Mouse (Mus musculus): ENCODE results near the gene Spats2l. TPM values are rescaled to one million over a fixed set of nuclear protein-coding genes. Genes with fewer than 3 reads are reported as not detected.

Gene Spats2l
- 1 to 10 TPM in 1 of 2 experiments, under 1 TPM in 1; 0.30 to 2.1 TPM for polyA plus RNA-seq (2017; shearing (Covaris generic))

DNA sequence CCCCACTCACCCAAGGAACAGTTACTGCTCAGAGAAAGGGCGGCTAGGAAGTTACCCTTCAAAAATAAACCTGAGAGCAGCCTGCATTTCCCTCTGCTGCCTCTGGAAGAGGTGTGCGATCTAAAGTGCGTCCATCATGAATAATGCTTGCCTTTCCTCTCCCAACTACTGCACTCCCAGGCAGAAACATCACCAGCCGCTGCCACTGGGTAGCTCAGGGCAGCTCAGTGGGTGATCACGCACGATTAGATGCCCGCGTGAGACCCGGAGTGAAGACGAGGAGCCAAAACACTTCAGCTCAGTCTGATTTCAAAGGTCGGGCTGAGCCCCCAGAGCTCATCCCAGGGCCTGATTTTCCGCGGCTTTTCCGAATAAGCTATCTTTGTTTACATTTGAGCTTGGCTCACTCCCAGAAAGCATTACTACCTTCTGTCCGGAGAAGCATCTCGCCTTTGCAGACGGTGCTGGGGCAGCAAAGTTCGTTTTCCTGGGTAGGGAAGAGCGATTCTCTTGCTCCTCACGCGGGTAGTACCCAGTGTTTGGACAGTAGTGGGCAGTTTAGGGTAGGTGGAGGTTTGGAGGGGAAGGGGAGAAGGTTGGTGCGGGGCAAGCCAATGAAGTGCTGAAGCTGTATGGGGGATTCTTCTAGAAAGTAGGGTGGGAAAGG is at the start of gene Spats2l:
Gene Spats2l, plus strand, starts transcription at position 162 of the 667 bp plus-strand sequence.

DNA sequence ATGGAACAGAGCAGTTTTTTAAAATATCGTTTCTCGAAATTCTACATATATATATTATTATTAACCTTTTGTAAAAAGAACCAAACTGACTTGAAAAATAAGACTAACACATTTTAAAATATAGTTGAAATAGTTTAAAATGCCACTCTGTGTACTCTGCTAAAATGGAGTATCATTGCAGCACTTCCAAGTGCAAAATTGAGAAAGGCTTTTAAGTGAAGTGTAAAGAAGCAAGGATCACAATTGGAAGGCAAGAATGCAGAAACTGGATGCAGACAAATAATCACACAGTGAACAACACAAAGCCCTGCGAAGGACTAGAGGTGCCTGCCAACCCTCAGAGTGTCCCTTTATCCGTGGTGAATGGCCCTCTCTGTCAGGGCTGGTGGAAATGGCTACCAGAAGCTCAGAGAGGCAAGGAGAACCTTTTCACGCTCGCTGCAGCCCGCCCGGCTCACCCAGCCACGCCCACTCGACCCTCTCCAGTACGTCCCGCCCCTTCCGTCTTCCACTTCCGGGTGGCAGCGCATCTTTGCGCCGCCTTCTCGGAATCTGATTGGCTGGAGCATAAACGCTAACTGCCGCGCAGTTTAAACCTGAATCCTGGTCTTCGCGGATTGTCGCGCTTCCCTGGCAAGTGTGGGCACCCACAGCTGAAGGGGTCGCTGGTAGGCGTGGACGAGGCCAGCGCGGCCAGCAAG is 221.6 kb downstream of the Spats2l start, which contains the start of gene Sgo2a:
Gene Sgo2a, plus strand, starts transcription at position 540 of the 701 bp plus-strand sequence.

Other genes with a start within 250 kb of the Spats2l start
- gene Sgo2a, start 221.8 kb downstream of the Spats2l start, polyA plus RNA-seq (2017; shearing (Covaris generic)) = 1 to 10 TPM; 1.7 to 2.3 TPM
- 10 to 100 TPM; 26.5 to 31.6 TPM for gene Kctd18, start 244.8 kb downstream of the Spats2l start, polyA plus RNA-seq (2017; shearing (Covaris generic))